Mouse (Mus musculus): ENCODE measurements around the gene Etv1. TPM values are rescaled to one million over a fixed set of nuclear protein-coding genes. Genes with fewer than 3 reads are reported as not detected.

The Etv1 gene
- polyA plus RNA-seq, 1 experiment: 7.8 TPM

DNA sequence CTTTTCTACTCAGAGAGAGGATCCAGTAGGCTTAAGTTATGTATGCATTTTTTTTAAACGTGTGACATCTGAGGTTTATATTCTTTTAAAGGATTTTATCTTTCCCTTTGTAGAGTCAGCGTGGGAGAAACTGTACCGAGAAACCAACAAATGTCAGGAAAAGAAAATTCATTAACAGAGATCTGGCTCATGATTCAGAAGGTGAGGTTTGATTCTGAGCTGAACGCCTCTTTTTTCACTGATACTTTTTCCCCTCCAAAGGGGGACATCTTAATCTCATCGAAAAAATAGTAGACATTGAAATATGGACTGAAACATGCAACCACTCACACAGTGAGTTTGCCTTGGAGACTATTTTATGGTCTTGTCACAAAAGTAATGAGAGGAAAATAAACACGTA, 2.5 kb downstream of the Etv1 start:
- DNase-seq: no peak
- whole genome bisulfite sequencing: 51% methylated on average over 6 of the region's 6 CpGs
- H3K4me3 ChIP-seq (replicated peaks; ENCODE audit: extremely low read depth, low read depth, low read length): no peak overlapping the region
- H3K4me1 ChIP-seq (ENCODE audit: control insufficient read depth, insufficient read depth, low read length): no peaks in the 10 kb centered on the region
- TF ChIP-seq CTCF (IDR thresholded peaks at IDR 0.05; ENCODE audit: insufficient read depth, low read length) (no peak), POLR2A (IDR thresholded peaks at IDR 0.05; ENCODE audit: borderline replicate concordance, extremely low read depth, low read depth, low read length) (no peak)

DNA sequence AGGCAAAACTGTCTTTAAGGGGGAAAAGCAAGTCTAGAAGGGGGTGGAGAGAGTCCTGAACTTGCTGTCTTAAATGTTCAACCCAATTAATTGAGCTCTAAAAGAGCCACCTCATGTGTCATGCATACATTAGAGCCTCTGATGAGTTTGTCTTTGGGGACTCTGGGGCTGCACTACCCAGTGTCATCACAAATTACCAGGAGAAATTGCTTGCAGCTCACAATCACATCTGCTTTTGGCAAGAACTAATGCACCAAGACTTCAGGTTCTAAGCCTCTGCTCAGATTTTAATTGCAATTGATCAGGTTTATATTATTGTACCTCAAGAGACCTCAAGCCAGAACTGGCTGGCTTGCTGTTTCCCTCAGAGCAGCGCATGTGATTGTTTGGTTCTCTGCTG, 4.1 kb downstream of the Etv1 start:
- Histone ChIP-seq H3K4me3 (replicated peaks; ENCODE audit: extremely low read depth, low read depth, low read length) (no peak overlapping the region), H3K4me1 (ENCODE audit: control insufficient read depth, insufficient read depth, low read length) (no peaks in the 10 kb centered on the region)
- DNase-seq: no peak
- TF ChIP-seq CTCF (IDR thresholded peaks at IDR 0.05; ENCODE audit: insufficient read depth, low read length) (no peak), POLR2A (IDR thresholded peaks at IDR 0.05; ENCODE audit: borderline replicate concordance, extremely low read depth, low read depth, low read length) (no peak)
- 83% methylated on average over 1 of the region's 1 CpGs for WGBS

DNA sequence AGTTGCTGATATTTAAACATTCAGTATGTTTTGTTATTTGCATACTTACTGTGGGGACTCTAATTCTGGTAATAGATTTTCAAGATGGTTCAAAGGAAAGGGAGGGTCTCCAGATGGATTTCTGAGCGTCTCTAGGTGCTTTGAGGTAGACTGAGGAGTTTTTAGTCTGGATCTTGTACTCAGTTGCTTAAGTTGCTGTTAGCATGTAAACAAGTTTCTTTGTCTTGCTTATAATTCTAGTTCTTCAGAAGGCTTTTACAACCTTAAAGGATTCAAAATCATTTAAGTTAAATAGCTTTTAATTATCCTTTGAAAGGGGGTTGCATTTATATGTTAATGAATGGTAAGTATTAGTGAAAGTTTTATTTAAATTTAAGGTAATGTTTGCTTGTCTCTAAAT, 5.0 kb downstream of the Etv1 start:
- TF ChIP-seq POLR2A (IDR thresholded peaks at IDR 0.05; ENCODE audit: borderline replicate concordance, extremely low read depth, low read depth, low read length) (no peak), CTCF (IDR thresholded peaks at IDR 0.05; ENCODE audit: insufficient read depth, low read length) (no peak)
- DNase-seq: no peak
- WGBS: 38% methylated on average over 1 of the region's 1 CpGs
- no peak overlapping the region for H3K4me3 ChIP-seq (replicated peaks; ENCODE audit: extremely low read depth, low read depth, low read length)
- peaks cover 3% of the 10 kb centered on the region; the same call in 1 of the 2 replicates for H3K4me1 ChIP-seq (ENCODE audit: control insufficient read depth, insufficient read depth, low read length)

DNA sequence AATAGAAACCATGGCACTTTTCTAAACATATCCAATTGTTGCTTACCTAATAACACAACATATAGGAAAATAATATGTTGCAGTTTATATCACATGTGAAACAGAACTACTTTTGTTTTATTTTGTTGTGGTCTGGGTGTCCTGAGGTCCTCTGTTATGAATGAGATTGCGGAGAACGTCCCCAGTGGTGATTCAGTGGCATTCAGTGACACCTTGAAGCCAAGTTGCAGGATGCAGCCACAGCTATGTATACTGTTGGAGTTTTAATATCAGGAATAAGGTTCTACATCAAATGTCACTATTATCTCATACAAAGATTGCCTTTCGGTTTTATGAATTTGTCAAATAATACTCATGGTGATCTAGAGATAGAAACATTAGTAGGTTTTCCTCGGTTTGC, 7.4 kb downstream of the Etv1 start:
- 87% methylated on average over 4 of the region's 4 CpGs for WGBS
- TF ChIP-seq CTCF (IDR thresholded peaks at IDR 0.05; ENCODE audit: insufficient read depth, low read length) (no peak), POLR2A (IDR thresholded peaks at IDR 0.05; ENCODE audit: borderline replicate concordance, extremely low read depth, low read depth, low read length) (no peak)
- no peak overlapping the region for H3K4me3 ChIP-seq (replicated peaks; ENCODE audit: extremely low read depth, low read depth, low read length)
- no peak for DNase-seq
- peaks cover 3% of the 10 kb centered on the region; the same call in 1 of the 2 replicates for H3K4me1 ChIP-seq (ENCODE audit: control insufficient read depth, insufficient read depth, low read length)

DNA sequence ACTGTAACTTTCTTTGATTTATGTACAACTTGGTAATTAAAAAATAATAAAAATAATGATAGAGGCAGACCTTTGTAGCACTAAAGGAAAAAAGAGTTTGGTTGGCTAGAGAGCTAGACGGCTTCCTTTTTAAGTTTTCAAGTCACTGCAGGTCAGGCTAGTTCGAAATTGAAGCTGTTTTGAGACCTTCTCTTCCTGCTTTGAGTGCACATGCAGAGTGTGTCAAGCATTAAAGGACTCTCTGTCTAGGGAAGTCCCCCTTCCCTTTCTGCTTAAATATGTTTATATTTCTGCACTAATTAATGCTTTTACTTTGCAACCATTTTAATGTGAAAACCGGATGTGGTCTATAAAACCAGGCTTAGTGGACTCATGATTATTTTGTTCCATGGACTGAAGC, 8.5 kb downstream of the Etv1 start:
- no peak for DNase-seq
- TF ChIP-seq POLR2A (IDR thresholded peaks at IDR 0.05; ENCODE audit: borderline replicate concordance, extremely low read depth, low read depth, low read length): no peak
- no peak for TF ChIP-seq CTCF (IDR thresholded peaks at IDR 0.05; ENCODE audit: insufficient read depth, low read length)
- H3K4me3 ChIP-seq (replicated peaks; ENCODE audit: extremely low read depth, low read depth, low read length): no peak overlapping the region
- 42% methylated on average over 3 of the region's 3 CpGs for WGBS
- peaks cover 3% of the 10 kb centered on the region; the same call in 1 of the 2 replicates for H3K4me1 ChIP-seq (ENCODE audit: control insufficient read depth, insufficient read depth, low read length)

DNA sequence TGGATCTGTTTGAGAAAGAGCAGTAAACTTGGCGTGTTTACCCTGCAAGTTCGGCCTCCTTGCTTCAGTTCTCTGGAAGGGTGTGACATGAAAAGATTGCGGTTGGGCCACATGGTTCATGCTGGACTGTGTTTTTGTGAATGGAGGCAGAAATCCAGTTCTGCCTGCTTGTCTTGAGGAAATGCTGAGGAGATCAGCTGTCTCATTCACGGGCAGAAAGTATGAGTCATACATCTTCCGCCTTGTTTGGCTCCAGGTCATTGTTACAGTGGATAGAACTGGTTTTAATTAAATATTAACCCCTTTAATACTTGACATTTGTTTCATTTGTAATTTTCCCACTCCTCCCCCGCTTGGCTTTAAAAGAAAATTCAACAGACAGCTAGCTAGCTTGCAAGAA, 9.4 kb downstream of the Etv1 start:
- H3K4me3 ChIP-seq (replicated peaks; ENCODE audit: extremely low read depth, low read depth, low read length): no peak overlapping the region
- peaks cover 3% of the 10 kb centered on the region; the same call in 1 of the 2 replicates for H3K4me1 ChIP-seq (ENCODE audit: control insufficient read depth, insufficient read depth, low read length)
- WGBS: 11% methylated on average over 6 of the region's 6 CpGs
- DNase-seq: peak; percentile 17
- TF ChIP-seq POLR2A (IDR thresholded peaks at IDR 0.05; ENCODE audit: borderline replicate concordance, extremely low read depth, low read depth, low read length) (no peak), CTCF (IDR thresholded peaks at IDR 0.05; ENCODE audit: insufficient read depth, low read length) (no peak)

DNA sequence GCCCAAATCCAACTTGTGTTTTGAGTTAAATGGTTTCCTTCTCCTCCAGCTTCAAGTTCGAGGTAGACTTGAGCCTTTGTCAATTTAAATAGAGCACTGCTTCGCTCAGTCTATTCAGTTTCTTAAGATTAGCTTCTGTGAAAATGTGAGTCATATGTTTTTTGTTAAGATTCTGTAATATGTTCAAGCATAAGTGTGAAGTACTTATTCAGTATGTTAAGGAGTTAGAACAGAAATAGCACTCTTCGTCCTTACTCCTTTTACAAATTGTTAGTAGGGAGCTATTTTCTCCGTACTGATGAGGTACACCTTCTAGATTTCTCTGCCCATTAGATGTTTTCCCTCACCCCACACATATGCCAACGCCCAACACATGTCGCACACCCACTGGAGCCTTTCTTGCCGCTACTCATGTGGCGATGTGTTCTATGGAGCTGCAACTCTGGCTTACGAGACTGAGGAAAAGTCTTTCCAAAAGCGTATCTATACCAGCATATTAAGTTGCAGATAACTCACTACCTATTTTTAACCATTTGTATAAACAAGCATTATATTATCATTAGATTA, 10.7 kb downstream of the Etv1 start:
- no peak for DNase-seq
- H3K4me1 ChIP-seq (ENCODE audit: control insufficient read depth, insufficient read depth, low read length): peaks cover 3% of the 10 kb centered on the region; the same call in 1 of the 2 replicates
- H3K4me3 ChIP-seq (replicated peaks; ENCODE audit: extremely low read depth, low read depth, low read length): no peak overlapping the region
- WGBS: 86% methylated on average over 10 of the region's 10 CpGs
- no peak for TF ChIP-seq CTCF (IDR thresholded peaks at IDR 0.05; ENCODE audit: insufficient read depth, low read length)
- TF ChIP-seq POLR2A (IDR thresholded peaks at IDR 0.05; ENCODE audit: borderline replicate concordance, extremely low read depth, low read depth, low read length): no peak

DNA sequence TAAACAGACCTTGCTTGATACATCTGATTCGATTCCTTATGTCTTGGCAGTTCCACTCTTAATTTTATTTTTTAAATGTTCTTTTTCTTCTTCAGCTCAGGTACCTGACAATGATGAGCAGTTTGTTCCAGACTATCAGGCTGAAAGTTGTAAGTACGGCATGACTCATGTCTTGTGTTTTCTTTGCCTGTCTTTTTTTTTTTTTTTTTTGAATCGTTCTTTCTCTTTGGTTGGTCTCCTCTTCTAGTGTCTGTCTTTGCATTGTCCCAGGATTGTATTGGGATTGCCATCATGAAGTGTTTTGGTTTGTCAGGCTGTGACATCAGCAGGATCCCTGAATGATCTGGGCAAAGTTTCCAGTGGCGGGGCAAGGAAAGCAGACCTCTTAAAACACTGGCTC, 13.9 kb downstream of the Etv1 start:
- Histone ChIP-seq H3K4me3 (replicated peaks; ENCODE audit: extremely low read depth, low read depth, low read length) (no peak overlapping the region), H3K4me1 (ENCODE audit: control insufficient read depth, insufficient read depth, low read length) (peaks cover 3% of the 10 kb centered on the region; the same call in 1 of the 2 replicates)
- no peak for DNase-seq
- WGBS: 53% methylated on average over 4 of the region's 4 CpGs
- TF ChIP-seq CTCF (IDR thresholded peaks at IDR 0.05; ENCODE audit: insufficient read depth, low read length) (no peak), POLR2A (IDR thresholded peaks at IDR 0.05; ENCODE audit: borderline replicate concordance, extremely low read depth, low read depth, low read length) (no peak)

DNA sequence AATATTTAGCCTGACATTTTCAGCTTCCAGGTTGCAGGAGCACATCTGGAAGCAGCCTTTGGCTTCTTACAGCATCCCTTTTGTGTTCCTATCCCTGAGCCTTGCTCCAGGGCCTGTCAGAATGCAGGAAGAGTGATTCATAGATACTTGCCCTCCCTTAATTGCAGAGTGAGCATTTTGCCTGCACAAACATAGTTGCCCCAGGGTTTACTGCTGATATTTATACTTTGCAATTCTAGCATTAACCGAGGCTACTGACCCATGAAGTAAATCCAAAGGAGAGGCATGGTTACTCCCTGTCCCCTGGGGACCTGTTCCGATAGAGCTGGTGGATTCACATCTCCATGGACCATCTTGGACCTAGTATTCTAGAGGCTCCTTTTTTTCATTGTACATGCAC, 14.5 kb downstream of the Etv1 start:
- H3K4me1 ChIP-seq (ENCODE audit: control insufficient read depth, insufficient read depth, low read length): peaks cover under 1% of the 10 kb centered on the region; the same call in 1 of the 2 replicates
- WGBS: 60% methylated on average over 2 of the region's 2 CpGs
- no peak overlapping the region for H3K4me3 ChIP-seq (replicated peaks; ENCODE audit: extremely low read depth, low read depth, low read length)
- DNase-seq: no peak
- TF ChIP-seq CTCF (IDR thresholded peaks at IDR 0.05; ENCODE audit: insufficient read depth, low read length) (no peak), POLR2A (IDR thresholded peaks at IDR 0.05; ENCODE audit: borderline replicate concordance, extremely low read depth, low read depth, low read length) (no peak)

DNA sequence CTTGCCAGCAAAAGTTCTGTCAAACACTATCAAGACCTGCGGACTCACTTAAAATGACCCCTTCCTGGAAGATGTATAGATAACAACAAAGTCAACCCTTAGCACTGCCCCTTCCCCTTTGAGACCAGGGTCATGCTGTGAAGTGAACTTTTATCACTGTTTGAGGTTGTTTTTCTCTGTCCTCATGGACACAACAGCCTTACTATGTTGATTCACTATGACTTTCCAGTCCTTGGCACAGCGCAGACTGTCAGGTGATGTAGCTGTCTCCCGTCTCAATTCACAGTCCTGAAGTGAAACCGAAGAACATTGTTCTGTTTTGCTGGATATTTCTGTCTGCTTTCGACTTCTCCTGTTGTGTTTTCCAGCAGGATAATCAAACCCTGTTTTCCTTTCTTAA, 27.9 kb downstream of the Etv1 start:
- Histone ChIP-seq H3K4me3 (replicated peaks; ENCODE audit: extremely low read depth, low read depth, low read length) (no peak overlapping the region), H3K4me1 (ENCODE audit: control insufficient read depth, insufficient read depth, low read length) (no peaks in the 10 kb centered on the region)
- no peak for TF ChIP-seq CTCF (IDR thresholded peaks at IDR 0.05; ENCODE audit: insufficient read depth, low read length)
- TF ChIP-seq POLR2A (IDR thresholded peaks at IDR 0.05; ENCODE audit: borderline replicate concordance, extremely low read depth, low read depth, low read length): no peak
- no peak for DNase-seq
- WGBS: 62% methylated on average over 5 of the region's 5 CpGs

All from lung, adult 2 months (tissue).